Mouse (Mus musculus) hindbrain, embryonic 14.5 days (tissue): ENCODE data around the gene Hist1h2an. TPM values are rescaled to one million over a fixed set of nuclear protein-coding genes. Genes with fewer than 3 reads are reported as not detected.
A peak's percentile ranks its signal among the peaks of the same experiment; 100 is the strongest.
"Not testable (repeated sequence)": the region's sequence is repeated elsewhere in the genome, so short reads cannot be mapped to it uniquely, and the experiment has no call there.

Experiments used
- ATAC-seq: fragments of 200-750 bp; cut with Nextera tagmentation; 2 replicates; pipeline ENCODE4 v1.8.0; 2017; ENCODE audit warnings: moderate number of reproducible peaks, mild to moderate bottlenecking, moderate TSS enrichment, moderate library complexity; ENCODE audit not compliant: low FRiP score
- DNase-seq: peaks from one replicate; pipeline ENCODE4 v3.0.0-alpha.2; 2015; ENCODE audit warnings: low spot score
- H3K27ac ChIP-seq: fragments of 300-500 bp; sonication (generic); 2 replicates; pipeline ENCODE4 v1.5.1; 2014; ENCODE audit warnings: mild to moderate bottlenecking, moderate library complexity
- H3K27me3 ChIP-seq: fragments of 300-500 bp; sonication (generic); 2 replicates; pipeline ENCODE4 v1.6.1; 2014; ENCODE audit warnings: mild to moderate bottlenecking, low read length, mixed read lengths; ENCODE audit not compliant: control insufficient read depth, insufficient read depth
- H3K36me3 ChIP-seq: fragments of 300-500 bp; sonication (generic); replicated peaks from 2 replicates; pipeline ENCODE4 v1.6.1; 2014; ENCODE audit not compliant: control insufficient read depth, insufficient read depth
- H3K4me1 ChIP-seq: fragments of 300-500 bp; sonication (generic); replicated peaks from 2 replicates; pipeline ENCODE4 v1.6.1; 2014; ENCODE audit warnings: antibody characterized with exemption, low read length, mixed read lengths; ENCODE audit not compliant: control insufficient read depth, insufficient read depth
- H3K4me2 ChIP-seq: fragments of 300-500 bp; sonication (generic); replicated peaks from 2 replicates; pipeline ENCODE4 v1.6.1; 2014; ENCODE audit warnings: mild to moderate bottlenecking, moderate library complexity
- H3K4me3 ChIP-seq: fragments of 300-500 bp; sonication (generic); replicated peaks from 2 replicates; pipeline ENCODE4 v1.5.1; 2014; ENCODE audit warnings: mild to moderate bottlenecking, low read length
- H3K9ac ChIP-seq: fragments of 300-500 bp; sonication (generic); 2 replicates; pipeline ENCODE4 v1.6.1; 2014
- H3K9me3 ChIP-seq: fragments of 300-500 bp; sonication (generic); 2 replicates; pipeline ENCODE4 v1.6.1; 2016; ENCODE audit warnings: low read length; ENCODE audit not compliant: control insufficient read depth
- WGBS: fragments of 180-500 bp; shearing (Covaris S2); extraction: QIAGEN DNeasy Blood & Tissue Kit; methylation state at CpG from one replicate; pipeline ENCODE4 v1.1.7; 2014; 5-methylcytosine and 5-hydroxymethylcytosine counted together
- polyA plus RNA-seq: library from polyadenylated mRNA; unstranded; fragments of >200 nt; fragmentation: Nextera tagmentation; extraction: Ambion mirVana; gene quantifications from 2 replicates; pipeline ENCODE4 v1.2.1, GENCODE M21; 2014

The Hist1h2an gene
- polyA plus RNA-seq, 1 experiment from 2014 or later: not detected

- ATAC-seq: no peak
- Histone ChIP-seq H3K4me3 (peak overlapping the region; percentile 34; the same call in 1 of the 2 replicates), H3K9me3 (no peaks in the 10 kb centered on the region), H3K4me1 (peaks cover 38% of the 10 kb centered on the region), H3K27me3 (no peaks in the 10 kb centered on the region), H3K4me2 (peak overlapping the region; percentile 81), H3K27ac (peak overlapping the region; percentile 61), H3K9ac (peak overlapping the region; percentile 16; the same call in 1 of the 2 replicates), H3K36me3 (no peaks in the 10 kb centered on the region)
- DNase-seq: no peak
- 17% methylated on average over 6 of the region's 6 CpGs for WGBS
Measured at GRCm38 (mm10) chr13:21784311-21784710, 2.7 kb downstream of the Hist1h2an start.

GRCm38 (mm10) chr13:21783734-21784161 is 3.3 kb downstream of the Hist1h2an start:
- H3K27me3 ChIP-seq: no peaks in the 10 kb centered on the region
- DNase-seq: peak; percentile 74
- peak overlapping the region; percentile 81 for H3K4me2 ChIP-seq
- peaks cover 38% of the 10 kb centered on the region for H3K4me1 ChIP-seq
- WGBS: 2% methylated on average over 9 of the region's 9 CpGs
- H3K27ac ChIP-seq: peak overlapping the region; percentile 61
- no peaks in the 10 kb centered on the region for H3K9me3 ChIP-seq
- H3K36me3 ChIP-seq: no peaks in the 10 kb centered on the region
- ATAC-seq: no peak
- peak overlapping the region; percentile 34 for H3K4me3 ChIP-seq
- H3K9ac ChIP-seq: peak overlapping the region; percentile 16

- peak; percentile 81 for ATAC-seq
- no peaks in the 10 kb centered on the region for H3K27me3 ChIP-seq
- no peaks in the 10 kb centered on the region for H3K9me3 ChIP-seq
- H3K36me3 ChIP-seq: no peaks in the 10 kb centered on the region
- 0% methylated on average over 15 of the region's 20 CpGs for WGBS
- peak within 1 kb of the TSS; percentile 34 for H3K4me3 ChIP-seq
- peak within 1 kb of the TSS; percentile 57 for H3K9ac ChIP-seq
- peak; percentile 92 for DNase-seq
- peak within 1 kb of the TSS; percentile 68 for H3K27ac ChIP-seq
- peaks cover 35% of the 10 kb centered on the region for H3K4me1 ChIP-seq
- peak within 1 kb of the TSS; percentile 81 for H3K4me2 ChIP-seq
Measured at GRCm38 (mm10) chr13:21783255-21783617, 3.8 kb downstream of the Hist1h2an start, which contains the start of gene Hist1h3i. TSS of gene Hist1h3i (minus strand) at chr13:21783370.

- not testable (repeated sequence) for DNase-seq, ATAC-seq, H3K36me3 ChIP-seq, H3K9me3 ChIP-seq, H3K27me3 ChIP-seq
- Histone ChIP-seq H3K4me2 (peak overlapping the region; percentile 81), H3K4me3 (peak overlapping the region; percentile 34), H3K27ac (peak overlapping the region; percentile 68), H3K4me1 (peaks cover 30% of the 10 kb centered on the region), H3K9ac (peak overlapping the region; percentile 57)
- 1% methylated on average over 13 of the region's 35 CpGs for WGBS
Measured at GRCm38 (mm10) chr13:21782361-21783254, 4.4 kb downstream of the Hist1h2an start.

- no peak overlapping the region for H3K4me2 ChIP-seq
- 95% methylated on average over 1 of the region's 1 CpGs for WGBS
- H3K27me3 ChIP-seq: no peaks in the 10 kb centered on the region
- H3K4me1 ChIP-seq: peaks cover 30% of the 10 kb centered on the region
- no peaks in the 10 kb centered on the region for H3K9me3 ChIP-seq
- H3K27ac ChIP-seq: no peak overlapping the region
- DNase-seq (no peak), ATAC-seq (no peak)
- no peak overlapping the region for H3K4me3 ChIP-seq
- H3K36me3 ChIP-seq: no peaks in the 10 kb centered on the region
- no peak overlapping the region for H3K9ac ChIP-seq
Measured at GRCm38 (mm10) chr13:21781639-21782038, 5.4 kb downstream of the Hist1h2an start.

- DNase-seq: no peak
- no peak overlapping the region for H3K27ac ChIP-seq
- H3K4me2 ChIP-seq: peak overlapping the region; percentile 69
- H3K9me3 ChIP-seq: no peaks in the 10 kb centered on the region
- peak overlapping the region; percentile 33; the same call in 1 of the 2 replicates for H3K4me3 ChIP-seq
- no peak for ATAC-seq
- no peak overlapping the region for H3K9ac ChIP-seq
- peaks cover 24% of the 10 kb centered on the region for H3K4me1 ChIP-seq
- H3K36me3 ChIP-seq: no peaks in the 10 kb centered on the region
- no peaks in the 10 kb centered on the region for H3K27me3 ChIP-seq
- 46% methylated on average over 6 of the region's 6 CpGs for WGBS
Measured at GRCm38 (mm10) chr13:21781021-21781555, 5.9 kb downstream of the Hist1h2an start.

- ATAC-seq: no peak
- peak; percentile 55 for DNase-seq
- Histone ChIP-seq H3K9me3 (no peaks in the 10 kb centered on the region), H3K4me2 (peak within 1 kb of the TSS; percentile 69), H3K27me3 (no peaks in the 10 kb centered on the region), H3K4me1 (peaks cover 22% of the 10 kb centered on the region), H3K36me3 (no peaks in the 10 kb centered on the region), H3K4me3 (peak within 1 kb of the TSS; percentile 33), H3K9ac (peak within 1 kb of the TSS; percentile 32), H3K27ac (peak within 1 kb of the TSS; percentile 63)
- under 1% methylated on average over 44 of the region's 44 CpGs for WGBS
Measured at GRCm38 (mm10) chr13:21779767-21780731, 7.0 kb downstream of the Hist1h2an start, which contains the start of gene Hist1h1b. TSS of gene Hist1h1b (minus strand) at chr13:21780625.

- H3K36me3 ChIP-seq: no peaks in the 10 kb centered on the region
- H3K4me1 ChIP-seq: peaks cover 22% of the 10 kb centered on the region
- 5% methylated on average over 33 of the region's 33 CpGs for WGBS
- peak overlapping the region; percentile 33 for H3K4me3 ChIP-seq
- H3K9me3 ChIP-seq: no peaks in the 10 kb centered on the region
- H3K4me2 ChIP-seq: peak overlapping the region; percentile 69
- ATAC-seq: peak; percentile 95
- peak overlapping the region; percentile 63 for H3K27ac ChIP-seq
- no peaks in the 10 kb centered on the region for H3K27me3 ChIP-seq
- peak; percentile 95 for DNase-seq
- H3K9ac ChIP-seq: peak overlapping the region; percentile 32
Measured at GRCm38 (mm10) chr13:21778814-21779766, 7.9 kb downstream of the Hist1h2an start.
